Mouse (Mus musculus) bone marrow macrophage, adult 2 months (primary cell): Measurements from ENCODE around the gene Ebf1.

Source experiments
- CTCF ChIP-seq: IDR thresholded peaks from 2 replicates; pipeline ENCODE4 v1.5.1; 2012; ENCODE audit warnings: low read depth, mild to moderate bottlenecking, low read length, moderate library complexity
- POLR2A ChIP-seq: IDR thresholded peaks from 2 replicates; pipeline ENCODE4 v1.6.1; 2012; ENCODE audit warnings: mild to moderate bottlenecking, low read depth, low read length, borderline replicate concordance

DNA sequence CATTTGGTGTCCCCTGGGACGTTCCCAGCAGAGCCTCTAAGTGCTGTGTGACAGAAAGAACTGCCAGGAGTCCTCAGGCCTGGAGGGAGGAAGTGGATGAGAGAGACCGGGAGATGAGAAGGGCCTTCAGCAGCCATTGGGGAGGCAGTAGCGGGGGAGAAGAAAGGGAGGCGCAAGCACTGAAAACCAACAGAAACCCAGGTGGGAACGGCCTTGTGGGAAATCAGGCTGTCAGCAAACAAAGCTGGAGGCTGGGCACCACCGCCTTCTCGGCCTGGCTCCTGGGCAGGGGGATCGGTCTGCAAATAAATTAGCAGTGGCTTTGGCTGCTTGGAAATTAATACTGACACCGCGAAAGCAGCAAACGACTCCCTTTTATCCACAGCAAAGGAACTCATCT, 409.6 kb downstream of the Ebf1 start:
- TF ChIP-seq CTCF, result no peak
- TF ChIP-seq POLR2A, result no peak
